Mouse (Mus musculus) urinary bladder, postnatal 4 days (tissue): ENCODE measurements at regions not wholly inside any gene's neighbourhood (a gene's known extent, or its start where the extent isn't known, plus 50 kb on each side); places are given as distances from the start of the nearest gene placed in this dataset.

ENCODE experiments used
- DNase-seq, 2 experiments: peaks; one replicate each; pipeline ENCODE4 v3.0.0; 2021 to 2022; ENCODE audit warnings: low spot score in 2 of 2

- DNase-seq: no peak
Measured at GRCm38 (mm10) chr7:71873817-71874216, 432.6 kb downstream of the Mctp2 start.

DNA sequence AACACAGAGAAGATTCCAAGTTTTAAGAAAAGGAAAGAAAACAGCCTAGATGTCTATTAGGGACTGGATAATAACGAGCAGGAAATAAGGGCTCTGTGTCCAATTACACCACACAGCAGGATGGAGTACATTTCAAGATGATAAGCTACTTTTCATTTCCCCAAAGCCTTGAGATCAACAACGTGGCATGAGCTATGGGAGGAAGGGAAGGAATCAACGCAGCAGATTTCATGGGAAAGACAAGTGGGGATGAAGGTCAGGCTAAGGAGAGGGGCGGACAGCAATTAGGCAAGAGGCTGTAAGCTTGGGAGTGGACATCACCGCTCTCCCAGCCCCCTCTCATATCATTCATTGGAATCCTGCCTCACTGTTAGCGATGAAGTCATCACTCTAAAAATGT is 433.5 kb downstream of the Mctp2 start:
- no peak for DNase-seq

GRCm38 (mm10) chr7:71867090-71867489 is 439.3 kb downstream of the Mctp2 start:
- peak in 1 of 2 experiments; percentile 60 for DNase-seq

GRCm38 (mm10) chr7:71865371-71866166 is 440.8 kb downstream of the Mctp2 start:
- DNase-seq: no peak

DNA sequence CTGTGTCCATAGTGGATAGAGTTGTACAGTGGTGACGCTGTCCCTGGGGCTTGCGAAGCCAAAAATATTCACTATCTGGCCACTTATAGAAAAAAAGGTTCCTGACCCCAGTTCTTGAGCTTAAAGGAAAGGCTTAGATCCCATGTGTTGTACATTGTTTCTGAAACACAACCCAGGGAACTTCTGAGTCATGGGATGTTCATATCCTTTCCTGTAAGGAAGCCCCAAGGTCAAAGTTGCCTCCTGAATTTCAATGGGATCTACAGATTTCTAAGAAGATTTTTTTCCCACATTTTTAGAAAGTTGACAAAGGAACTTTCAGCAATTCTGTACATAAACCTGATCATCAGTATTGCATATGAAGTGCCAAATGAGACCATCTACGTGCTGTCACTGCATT is 453.5 kb downstream of the Mctp2 start:
- no peak for DNase-seq

- no peak for DNase-seq
Measured at GRCm38 (mm10) chr7:71849174-71849573, 457.2 kb downstream of the Mctp2 start.

GRCm38 (mm10) chr7:71837845-71838244 is 468.6 kb downstream of the Mctp2 start:
- no peak for DNase-seq

- DNase-seq: no peak
Measured at GRCm38 (mm10) chr7:71831790-71832525, 474.4 kb downstream of the Mctp2 start.

GRCm38 (mm10) chr7:71829567-71829966 is 476.8 kb downstream of the Mctp2 start:
- DNase-seq: no peak

DNA sequence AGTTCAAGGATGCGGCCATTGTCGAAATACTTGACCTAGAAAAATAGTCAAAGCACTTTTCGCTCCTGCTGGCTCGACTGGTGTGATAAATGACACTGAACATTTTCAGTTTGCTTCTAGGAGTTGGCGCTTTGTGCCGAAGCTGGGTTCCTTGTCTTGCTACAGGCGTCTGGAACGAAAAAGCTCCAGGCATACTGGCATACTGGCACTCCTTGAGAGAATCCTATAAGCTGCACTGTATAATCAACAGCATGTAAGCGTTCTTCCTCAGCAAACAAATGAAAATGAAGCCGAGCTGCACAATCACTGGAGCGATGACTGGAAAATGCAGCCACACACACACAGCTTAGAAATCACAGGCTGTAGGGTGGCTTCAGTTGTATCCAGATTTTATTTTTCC is 464.9 kb upstream of the Gm10295 start:
- DNase-seq: no peak

DNA sequence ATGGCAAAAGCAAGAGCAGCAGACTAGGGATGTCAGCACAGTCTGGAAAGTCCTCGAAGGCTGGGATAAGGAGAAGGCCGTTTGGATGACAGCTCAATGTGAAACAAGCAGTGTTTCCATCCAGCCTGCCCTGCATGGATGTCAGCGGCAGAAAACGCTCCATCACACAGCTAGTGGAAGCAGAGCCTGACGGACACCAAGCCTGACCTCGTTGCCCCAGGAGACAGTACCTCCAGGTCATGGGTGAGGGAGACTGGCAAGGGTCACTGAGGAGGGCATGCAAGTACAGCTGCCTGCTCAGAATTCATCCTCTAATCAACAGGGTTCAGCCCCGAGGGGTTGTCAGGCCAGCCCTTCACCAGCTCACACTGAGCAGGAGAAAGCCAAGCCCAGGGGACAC is 442.9 kb upstream of the Gm10295 start:
- no peak for DNase-seq

DNA sequence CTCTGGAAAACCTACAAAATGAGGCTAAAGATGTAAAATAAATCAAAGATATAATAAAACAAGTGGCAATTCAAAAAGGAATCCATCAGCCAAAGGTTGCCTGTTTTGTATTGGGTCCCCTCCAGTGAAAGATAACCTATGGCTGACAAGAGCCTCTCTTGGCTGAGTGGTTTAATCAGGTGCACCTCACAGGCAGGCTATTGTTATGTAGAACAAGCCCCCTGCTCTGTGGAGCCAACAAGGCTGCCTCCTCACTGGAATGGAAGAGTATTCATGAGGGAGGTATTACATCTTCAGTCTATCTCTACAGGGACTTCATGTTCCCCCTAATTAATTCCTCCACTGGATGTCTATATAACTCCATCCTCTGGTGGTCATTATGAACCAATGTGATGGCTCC is 437.1 kb upstream of the Gm10295 start:
- no peak for DNase-seq

- DNase-seq: no peak
Measured at GRCm38 (mm10) chr7:71782496-71782895, 431.2 kb upstream of the Gm10295 start.

DNA sequence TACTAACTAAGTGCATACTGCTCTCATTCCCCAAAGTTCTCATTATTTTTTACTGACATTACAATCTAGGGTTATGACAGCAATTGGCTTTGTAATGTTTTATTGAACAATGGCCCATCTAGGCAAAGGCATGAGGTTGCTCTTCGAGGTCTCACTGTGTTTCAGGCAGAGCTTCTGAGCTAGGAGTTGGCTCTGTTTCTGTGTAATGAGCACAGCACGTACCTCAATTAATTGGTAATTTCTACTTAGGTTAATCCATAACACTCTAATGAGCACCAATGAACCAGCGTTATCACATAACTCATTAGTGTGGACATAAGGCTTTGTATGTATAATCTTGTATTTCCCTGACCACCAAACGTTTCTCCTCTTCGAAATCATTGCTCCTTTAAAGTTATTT is 398.6 kb upstream of the Gm10295 start:
- no peak for DNase-seq

- DNase-seq: no peak
Measured at GRCm38 (mm10) chr7:71746118-71746897, 395.0 kb upstream of the Gm10295 start.

- no peak for DNase-seq
Measured at GRCm38 (mm10) chr7:71728509-71728908, 377.2 kb upstream of the Gm10295 start.

GRCm38 (mm10) chr7:71708209-71708608 is 356.9 kb upstream of the Gm10295 start:
- DNase-seq: no peak

- DNase-seq: no peak
Measured at GRCm38 (mm10) chr7:71706201-71706600, 354.9 kb upstream of the Gm10295 start.

GRCm38 (mm10) chr7:71705426-71706050 is 354.3 kb upstream of the Gm10295 start:
- DNase-seq: peak; percentile 19 to 60

- no peak for DNase-seq
Measured at GRCm38 (mm10) chr7:71704661-71705240, 353.5 kb upstream of the Gm10295 start.
